Mouse (Mus musculus): ENCODE results near the gene Rasd2. TPM values are rescaled to one million over a fixed set of nuclear protein-coding genes. Genes with fewer than 3 reads are reported as not detected.

The Rasd2 gene
- 1.8 and 2.0 TPM in 2 replicates for polyA plus RNA-seq (2015; fragmentation: Nextera tagmentation; extraction: Ambion mirVana)

- Histone ChIP-seq H3K4me1 (replicated peaks) (peaks cover 18% of the 10 kb centered on the region), H3K36me3 (no peaks in the 10 kb centered on the region), H3K9me3 (no peaks in the 10 kb centered on the region), H3K9ac (peak within 1 kb of the TSS; percentile 68), H3K4me3 (peak within 1 kb of the TSS; percentile 52), H3K27ac (replicated peaks) (no peak within 1 kb of the TSS), H3K4me2 (peak within 1 kb of the TSS; percentile 94), H3K27me3 (peaks cover 70% of the 10 kb centered on the region)
- WGBS, result 2% methylated on average over 39 of the region's 42 CpGs
- peak; percentile 25 for ATAC-seq (ENCODE audit: low read depth)
Observed at GRCm38 (mm10) chr8:75213686-75214085, at the start of gene Rasd2. Rasd2 (plus strand) TSS chr8:75213944.

- Histone ChIP-seq H3K9me3 (no peaks in the 10 kb centered on the region), H3K4me3 (no peak overlapping the region), H3K27me3 (no peaks in the 10 kb centered on the region), H3K36me3 (no peaks in the 10 kb centered on the region), H3K27ac (replicated peaks) (no peak overlapping the region), H3K9ac (no peak overlapping the region), H3K4me2 (no peak overlapping the region), H3K4me1 (replicated peaks) (no peaks in the 10 kb centered on the region)
- peak; percentile 40; the same call in 1 of the 2 replicates for ATAC-seq (ENCODE audit: low read depth)
- 68% methylated on average over 5 of the region's 5 CpGs for WGBS
Observed at GRCm38 (mm10) chr8:75169363-75169762, 44.4 kb upstream of the Rasd2 start.

- Histone ChIP-seq H3K9me3 (no peaks in the 10 kb centered on the region), H3K4me2 (no peak overlapping the region), H3K27me3 (no peaks in the 10 kb centered on the region), H3K4me1 (replicated peaks) (no peaks in the 10 kb centered on the region), H3K27ac (replicated peaks) (no peak overlapping the region), H3K9ac (no peak overlapping the region), H3K36me3 (no peaks in the 10 kb centered on the region), H3K4me3 (no peak overlapping the region)
- 83% methylated on average over 6 of the region's 6 CpGs for WGBS
- ATAC-seq (ENCODE audit: low read depth), result no peak
Observed at GRCm38 (mm10) chr8:75172009-75172685, 41.6 kb upstream of the Rasd2 start.

GRCm38 (mm10) chr8:75193022-75193421 is 20.7 kb upstream of the Rasd2 start:
- H3K9me3 ChIP-seq, result no peaks in the 10 kb centered on the region
- no peak for ATAC-seq (ENCODE audit: low read depth)

GRCm38 (mm10) chr8:75194473-75195071 is 19.2 kb upstream of the Rasd2 start:
- ATAC-seq (ENCODE audit: low read depth), result peak; percentile 40
- Histone ChIP-seq H3K4me3 (no peak overlapping the region), H3K27ac (replicated peaks) (no peak overlapping the region), H3K9me3 (no peaks in the 10 kb centered on the region), H3K27me3 (no peaks in the 10 kb centered on the region), H3K4me1 (replicated peaks) (peaks cover 5% of the 10 kb centered on the region; the same call in 1 of the 2 replicates), H3K36me3 (no peaks in the 10 kb centered on the region), H3K9ac (no peak overlapping the region), H3K4me2 (no peak overlapping the region)
- 45% methylated on average over 4 of the region's 4 CpGs for WGBS

More at GRCm38 (mm10) chr8:75193022-75193421, 20.7 kb upstream of the Rasd2 start:
- no peaks in the 10 kb centered on the region for H3K27me3 ChIP-seq
- no peak overlapping the region for H3K9ac ChIP-seq
- no peaks in the 10 kb centered on the region for H3K4me1 ChIP-seq (replicated peaks)
- no peak overlapping the region for H3K27ac ChIP-seq (replicated peaks)
- H3K36me3 ChIP-seq, result no peaks in the 10 kb centered on the region
- 76% methylated on average over 3 of the region's 3 CpGs for WGBS
- H3K4me2 ChIP-seq, result no peak overlapping the region
- H3K4me3 ChIP-seq, result no peak overlapping the region

GRCm38 (mm10) chr8:75197170-75197569 is 16.6 kb upstream of the Rasd2 start:
- WGBS, result 75% methylated on average over 3 of the region's 3 CpGs
- Histone ChIP-seq H3K4me1 (replicated peaks) (peaks cover 5% of the 10 kb centered on the region; the same call in 1 of the 2 replicates), H3K4me3 (no peak overlapping the region), H3K27ac (replicated peaks) (no peak overlapping the region), H3K4me2 (no peak overlapping the region), H3K9ac (no peak overlapping the region), H3K27me3 (no peaks in the 10 kb centered on the region), H3K36me3 (no peaks in the 10 kb centered on the region), H3K9me3 (no peaks in the 10 kb centered on the region)
- no peak for ATAC-seq (ENCODE audit: low read depth)

GRCm38 (mm10) chr8:75197862-75198261 is 15.9 kb upstream of the Rasd2 start:
- Histone ChIP-seq H3K9me3 (no peaks in the 10 kb centered on the region), H3K36me3 (no peaks in the 10 kb centered on the region), H3K9ac (no peak overlapping the region), H3K4me3 (no peak overlapping the region), H3K27me3 (no peaks in the 10 kb centered on the region), H3K4me1 (replicated peaks) (peaks cover 5% of the 10 kb centered on the region; the same call in 1 of the 2 replicates), H3K4me2 (no peak overlapping the region), H3K27ac (replicated peaks) (no peak overlapping the region)
- 74% methylated on average over 4 of the region's 4 CpGs for WGBS
- ATAC-seq (ENCODE audit: low read depth), result no peak

GRCm38 (mm10) chr8:75198300-75198699 is 15.4 kb upstream of the Rasd2 start:
- ATAC-seq (ENCODE audit: low read depth), result no peak
- peaks cover 5% of the 10 kb centered on the region; the same call in 1 of the 2 replicates for H3K4me1 ChIP-seq (replicated peaks)
- H3K9ac ChIP-seq, result no peak overlapping the region
- H3K9me3 ChIP-seq, result no peaks in the 10 kb centered on the region
- H3K27me3 ChIP-seq, result no peaks in the 10 kb centered on the region
- no peak overlapping the region for H3K4me3 ChIP-seq
- no peak overlapping the region for H3K4me2 ChIP-seq
- H3K27ac ChIP-seq (replicated peaks), result no peak overlapping the region
- H3K36me3 ChIP-seq, result no peaks in the 10 kb centered on the region

GRCm38 (mm10) chr8:75198988-75199765 is 14.6 kb upstream of the Rasd2 start:
- 71% methylated on average over 5 of the region's 5 CpGs for WGBS
- H3K27ac ChIP-seq (replicated peaks), result no peak overlapping the region
- H3K9ac ChIP-seq, result no peak overlapping the region
- H3K9me3 ChIP-seq, result no peaks in the 10 kb centered on the region
- H3K36me3 ChIP-seq, result no peaks in the 10 kb centered on the region
- no peak overlapping the region for H3K4me3 ChIP-seq
- H3K27me3 ChIP-seq, result no peaks in the 10 kb centered on the region
- ATAC-seq (ENCODE audit: low read depth), result no peak
- H3K4me2 ChIP-seq, result no peak overlapping the region
- H3K4me1 ChIP-seq (replicated peaks), result peaks cover 5% of the 10 kb centered on the region; the same call in 1 of the 2 replicates

GRCm38 (mm10) chr8:75199914-75200313 is 13.8 kb upstream of the Rasd2 start:
- WGBS, result 69% methylated on average over 1 of the region's 1 CpGs
- no peaks in the 10 kb centered on the region for H3K27me3 ChIP-seq
- H3K36me3 ChIP-seq, result no peaks in the 10 kb centered on the region
- no peak overlapping the region for H3K4me2 ChIP-seq
- no peak overlapping the region for H3K27ac ChIP-seq (replicated peaks)
- no peak overlapping the region for H3K4me3 ChIP-seq
- ATAC-seq (ENCODE audit: low read depth), result no peak
- no peaks in the 10 kb centered on the region for H3K9me3 ChIP-seq
- H3K9ac ChIP-seq, result no peak overlapping the region
- H3K4me1 ChIP-seq (replicated peaks), result peaks cover 5% of the 10 kb centered on the region; the same call in 1 of the 2 replicates

- Histone ChIP-seq H3K4me2 (no peak overlapping the region), H3K36me3 (no peaks in the 10 kb centered on the region), H3K4me3 (no peak overlapping the region), H3K27me3 (no peaks in the 10 kb centered on the region), H3K4me1 (replicated peaks) (peaks cover 5% of the 10 kb centered on the region; the same call in 1 of the 2 replicates), H3K27ac (replicated peaks) (no peak overlapping the region), H3K9ac (no peak overlapping the region), H3K9me3 (no peaks in the 10 kb centered on the region)
- WGBS, result 73% methylated on average over 8 of the region's 8 CpGs
- ATAC-seq (ENCODE audit: low read depth), result no peak
Observed at GRCm38 (mm10) chr8:75202041-75202656, 11.6 kb upstream of the Rasd2 start.

GRCm38 (mm10) chr8:75202913-75203312 is 10.8 kb upstream of the Rasd2 start:
- 84% methylated on average over 3 of the region's 3 CpGs for WGBS
- no peak for ATAC-seq (ENCODE audit: low read depth)
- H3K36me3 ChIP-seq, result no peaks in the 10 kb centered on the region
- peaks cover 5% of the 10 kb centered on the region; the same call in 1 of the 2 replicates for H3K4me1 ChIP-seq (replicated peaks)
- no peak overlapping the region for H3K4me2 ChIP-seq
- no peak overlapping the region for H3K27ac ChIP-seq (replicated peaks)
- no peaks in the 10 kb centered on the region for H3K9me3 ChIP-seq
- no peaks in the 10 kb centered on the region for H3K27me3 ChIP-seq
- no peak overlapping the region for H3K4me3 ChIP-seq
- no peak overlapping the region for H3K9ac ChIP-seq

Data from neural tube, embryonic 13.5 days (tissue).